Mouse (Mus musculus): Measurements from ENCODE around the gene Tmem221. TPM values are rescaled to one million over a fixed set of nuclear protein-coding genes. Genes with fewer than 3 reads are reported as not detected.

Gene Tmem221
- polyA plus RNA-seq, 1 experiment from 2014 or later: 0.21 TPM

DNA sequence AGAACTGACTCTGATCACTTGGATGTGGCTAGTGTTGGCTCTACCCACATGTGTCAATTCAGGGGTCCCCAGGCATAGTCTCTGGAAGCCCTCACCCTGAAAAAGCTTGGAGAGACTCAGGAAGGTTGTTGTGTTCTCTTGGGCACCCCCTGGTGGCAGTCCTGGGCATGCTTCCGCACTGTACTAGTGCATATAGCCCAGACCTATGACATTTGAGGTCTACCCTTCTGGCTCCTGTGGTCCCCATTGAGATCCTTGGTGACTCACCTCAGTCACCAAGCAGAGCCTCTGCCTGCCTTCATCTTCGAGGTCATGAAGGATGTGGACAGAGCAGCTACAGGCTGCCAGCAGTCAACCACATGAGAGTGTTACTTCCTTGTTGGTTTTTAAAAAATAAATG is 28.2 kb upstream of the Tmem221 start:
- Histone ChIP-seq H3K36me3 (ENCODE audit: control insufficient read depth, insufficient read depth, low read length) (no peaks in the 10 kb centered on the region), H3K9ac (ENCODE audit: low read depth, low read length) (no peak overlapping the region), H3K4me2 (no peak overlapping the region), H3K9me3 (replicated peaks; ENCODE audit: control insufficient read depth, low read length) (no peaks in the 10 kb centered on the region), H3K27me3 (ENCODE audit: control insufficient read depth, insufficient read depth, low read length) (0 out of 2 replicates have a peak, but pooled peaks cover 3% of the 10 kb centered on the region), H3K4me1 (ENCODE audit: control insufficient read depth, insufficient read depth, low read length) (peaks cover 5% of the 10 kb centered on the region), H3K4me3 (ENCODE audit: low read depth, low read length) (no peak overlapping the region), H3K27ac (ENCODE audit: low read depth, low read length) (no peak overlapping the region)
- ATAC-seq (replicated peaks; ENCODE audit: insufficient number of reproducible peaks, low FRiP score, low TSS enrichment): no peak
- WGBS (ENCODE audit: insufficient replicate concordance): 82% methylated on average over 2 of the region's 2 CpGs

- no peak overlapping the region for H3K4me2 ChIP-seq
- H3K36me3 ChIP-seq (ENCODE audit: control insufficient read depth, insufficient read depth, low read length): no peaks in the 10 kb centered on the region
- H3K27ac ChIP-seq (ENCODE audit: low read depth, low read length): no peak overlapping the region
- no peak overlapping the region for H3K4me3 ChIP-seq (ENCODE audit: low read depth, low read length)
- no peaks in the 10 kb centered on the region for H3K9me3 ChIP-seq (replicated peaks; ENCODE audit: control insufficient read depth, low read length)
- ATAC-seq (replicated peaks; ENCODE audit: insufficient number of reproducible peaks, low FRiP score, low TSS enrichment): no peak
- 0 out of 2 replicates have a peak, but pooled peaks cover 6% of the 10 kb centered on the region for H3K27me3 ChIP-seq (ENCODE audit: control insufficient read depth, insufficient read depth, low read length)
- no peaks in the 10 kb centered on the region for H3K4me1 ChIP-seq (ENCODE audit: control insufficient read depth, insufficient read depth, low read length)
- WGBS (ENCODE audit: insufficient replicate concordance): 47% methylated on average over 9 of the region's 9 CpGs
- no peak overlapping the region for H3K9ac ChIP-seq (ENCODE audit: low read depth, low read length)
Observed at GRCm38 (mm10) chr8:71580201-71580600, 21.5 kb upstream of the Tmem221 start.

DNA sequence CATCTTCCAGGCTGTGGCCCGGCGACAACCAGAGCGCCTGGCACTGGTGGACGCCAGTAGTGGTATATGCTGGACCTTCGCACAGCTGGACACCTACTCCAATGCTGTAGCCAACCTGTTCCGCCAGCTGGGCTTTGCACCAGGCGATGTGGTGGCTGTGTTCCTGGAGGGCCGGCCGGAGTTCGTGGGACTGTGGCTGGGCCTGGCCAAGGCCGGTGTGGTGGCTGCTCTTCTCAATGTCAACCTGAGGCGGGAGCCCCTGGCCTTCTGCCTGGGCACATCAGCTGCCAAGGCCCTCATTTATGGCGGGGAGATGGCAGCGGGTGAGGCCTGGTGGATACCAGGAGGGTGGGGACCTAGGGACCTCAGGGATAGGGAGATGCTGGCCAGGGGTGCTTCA is 20.8 kb upstream of the Tmem221 start:
- Histone ChIP-seq H3K36me3 (ENCODE audit: control insufficient read depth, insufficient read depth, low read length) (no peaks in the 10 kb centered on the region), H3K27ac (ENCODE audit: low read depth, low read length) (no peak overlapping the region), H3K4me3 (ENCODE audit: low read depth, low read length) (no peak overlapping the region), H3K4me1 (ENCODE audit: control insufficient read depth, insufficient read depth, low read length) (no peaks in the 10 kb centered on the region), H3K27me3 (ENCODE audit: control insufficient read depth, insufficient read depth, low read length) (0 out of 2 replicates have a peak, but pooled peaks cover 3% of the 10 kb centered on the region), H3K4me2 (no peak overlapping the region), H3K9me3 (replicated peaks; ENCODE audit: control insufficient read depth, low read length) (no peaks in the 10 kb centered on the region), H3K9ac (ENCODE audit: low read depth, low read length) (no peak overlapping the region)
- ATAC-seq (replicated peaks; ENCODE audit: insufficient number of reproducible peaks, low FRiP score, low TSS enrichment): no peak
- WGBS (ENCODE audit: insufficient replicate concordance): 86% methylated on average over 14 of the region's 14 CpGs

DNA sequence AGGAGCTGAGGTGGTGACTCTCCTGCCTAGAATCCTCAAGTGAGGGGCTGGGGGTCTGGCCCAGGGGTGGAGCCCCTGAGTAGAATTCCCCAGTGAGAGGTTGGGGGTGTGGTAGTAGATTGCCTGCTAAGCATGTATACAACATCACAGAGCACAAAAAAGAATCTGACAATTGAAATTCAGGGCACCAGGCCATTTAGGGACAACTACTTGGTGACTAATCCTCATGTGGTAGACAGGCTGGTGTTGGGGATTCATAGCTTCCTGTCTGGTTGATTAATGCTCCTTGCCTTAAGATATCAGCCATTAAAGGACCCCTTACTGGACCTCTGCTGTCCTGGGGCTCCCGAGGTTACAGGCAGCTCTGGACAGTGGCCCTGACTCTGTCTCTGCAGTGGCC is 20.3 kb upstream of the Tmem221 start:
- Histone ChIP-seq H3K27me3 (ENCODE audit: control insufficient read depth, insufficient read depth, low read length) (0 out of 2 replicates have a peak, but pooled peaks cover 3% of the 10 kb centered on the region), H3K9me3 (replicated peaks; ENCODE audit: control insufficient read depth, low read length) (no peaks in the 10 kb centered on the region), H3K27ac (ENCODE audit: low read depth, low read length) (no peak overlapping the region), H3K4me2 (no peak overlapping the region), H3K36me3 (ENCODE audit: control insufficient read depth, insufficient read depth, low read length) (no peaks in the 10 kb centered on the region), H3K9ac (ENCODE audit: low read depth, low read length) (no peak overlapping the region), H3K4me1 (ENCODE audit: control insufficient read depth, insufficient read depth, low read length) (no peaks in the 10 kb centered on the region), H3K4me3 (ENCODE audit: low read depth, low read length) (no peak overlapping the region)
- WGBS (ENCODE audit: insufficient replicate concordance): 63% methylated on average over 1 of the region's 1 CpGs
- ATAC-seq (replicated peaks; ENCODE audit: insufficient number of reproducible peaks, low FRiP score, low TSS enrichment): no peak

DNA sequence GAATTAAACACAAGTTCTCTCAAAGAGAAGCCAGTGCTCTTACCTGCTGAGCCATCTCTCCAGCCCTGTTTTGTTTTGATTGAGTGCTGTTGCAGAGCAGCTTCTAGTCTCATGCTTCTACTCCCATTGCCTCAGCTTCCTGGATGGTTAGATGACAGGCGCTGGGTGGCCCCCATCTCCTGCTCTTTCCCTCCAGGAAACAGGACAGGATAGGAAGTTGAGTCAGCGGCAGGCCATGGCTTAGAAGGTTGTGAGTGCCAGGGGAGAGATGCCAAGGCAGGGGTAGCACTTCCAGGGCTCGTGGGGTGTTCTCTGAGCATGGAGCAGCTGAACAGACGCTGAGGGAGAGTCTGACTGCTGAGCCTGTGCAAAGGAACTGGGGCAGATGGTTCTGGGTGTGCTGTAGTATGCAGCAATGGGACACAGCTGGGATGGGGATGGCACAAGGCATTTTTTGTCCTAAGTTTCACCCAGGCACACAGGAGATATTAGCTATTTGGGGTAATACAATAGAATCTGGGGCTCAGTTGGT is 19.3 kb upstream of the Tmem221 start:
- H3K36me3 ChIP-seq (ENCODE audit: control insufficient read depth, insufficient read depth, low read length): no peaks in the 10 kb centered on the region
- ATAC-seq (replicated peaks; ENCODE audit: insufficient number of reproducible peaks, low FRiP score, low TSS enrichment): no peak
- no peak overlapping the region for H3K9ac ChIP-seq (ENCODE audit: low read depth, low read length)
- no peaks in the 10 kb centered on the region for H3K9me3 ChIP-seq (replicated peaks; ENCODE audit: control insufficient read depth, low read length)
- H3K4me2 ChIP-seq: no peak overlapping the region
- WGBS (ENCODE audit: insufficient replicate concordance): 48% methylated on average over 4 of the region's 4 CpGs
- no peak overlapping the region for H3K27ac ChIP-seq (ENCODE audit: low read depth, low read length)
- H3K4me3 ChIP-seq (ENCODE audit: low read depth, low read length): no peak overlapping the region
- no peaks in the 10 kb centered on the region for H3K4me1 ChIP-seq (ENCODE audit: control insufficient read depth, insufficient read depth, low read length)
- H3K27me3 ChIP-seq (ENCODE audit: control insufficient read depth, insufficient read depth, low read length): 0 out of 2 replicates have a peak, but pooled peaks cover 3% of the 10 kb centered on the region

- ATAC-seq (replicated peaks; ENCODE audit: insufficient number of reproducible peaks, low FRiP score, low TSS enrichment): no peak
- no peak overlapping the region for H3K4me3 ChIP-seq (ENCODE audit: low read depth, low read length)
- no peaks in the 10 kb centered on the region for H3K27me3 ChIP-seq (ENCODE audit: control insufficient read depth, insufficient read depth, low read length)
Observed at GRCm38 (mm10) chr8:71575020-71575419, 16.3 kb upstream of the Tmem221 start.

GRCm38 (mm10) chr8:71574426-71574825 is 15.8 kb upstream of the Tmem221 start:
- no peak for ATAC-seq (replicated peaks; ENCODE audit: insufficient number of reproducible peaks, low FRiP score, low TSS enrichment)
- 66% methylated on average over 7 of the region's 7 CpGs for WGBS (ENCODE audit: insufficient replicate concordance)
- peaks cover 7% of the 10 kb centered on the region; the same call in 1 of the 2 replicates for H3K4me1 ChIP-seq (ENCODE audit: control insufficient read depth, insufficient read depth, low read length)
- H3K27ac ChIP-seq (ENCODE audit: low read depth, low read length): no peak overlapping the region
- no peaks in the 10 kb centered on the region for H3K9me3 ChIP-seq (replicated peaks; ENCODE audit: control insufficient read depth, low read length)
- no peak overlapping the region for H3K4me3 ChIP-seq (ENCODE audit: low read depth, low read length)
- H3K4me2 ChIP-seq: no peak overlapping the region
- H3K36me3 ChIP-seq (ENCODE audit: control insufficient read depth, insufficient read depth, low read length): no peaks in the 10 kb centered on the region
- H3K9ac ChIP-seq (ENCODE audit: low read depth, low read length): no peak overlapping the region
- no peaks in the 10 kb centered on the region for H3K27me3 ChIP-seq (ENCODE audit: control insufficient read depth, insufficient read depth, low read length)

More at GRCm38 (mm10) chr8:71575020-71575419, 16.3 kb upstream of the Tmem221 start:
- WGBS (ENCODE audit: insufficient replicate concordance): 62% methylated on average over 1 of the region's 1 CpGs
- no peak overlapping the region for H3K4me2 ChIP-seq
- no peaks in the 10 kb centered on the region for H3K36me3 ChIP-seq (ENCODE audit: control insufficient read depth, insufficient read depth, low read length)
- no peak overlapping the region for H3K27ac ChIP-seq (ENCODE audit: low read depth, low read length)
- H3K9ac ChIP-seq (ENCODE audit: low read depth, low read length): no peak overlapping the region
- H3K4me1 ChIP-seq (ENCODE audit: control insufficient read depth, insufficient read depth, low read length): peaks cover 7% of the 10 kb centered on the region; the same call in 1 of the 2 replicates
- H3K9me3 ChIP-seq (replicated peaks; ENCODE audit: control insufficient read depth, low read length): no peaks in the 10 kb centered on the region

GRCm38 (mm10) chr8:71572847-71573633 is 14.4 kb upstream of the Tmem221 start:
- Histone ChIP-seq H3K4me2 (no peak overlapping the region), H3K27ac (ENCODE audit: low read depth, low read length) (no peak overlapping the region), H3K9ac (ENCODE audit: low read depth, low read length) (no peak overlapping the region), H3K4me3 (ENCODE audit: low read depth, low read length) (no peak overlapping the region), H3K9me3 (replicated peaks; ENCODE audit: control insufficient read depth, low read length) (no peaks in the 10 kb centered on the region), H3K4me1 (ENCODE audit: control insufficient read depth, insufficient read depth, low read length) (peaks cover 12% of the 10 kb centered on the region), H3K36me3 (ENCODE audit: control insufficient read depth, insufficient read depth, low read length) (no peaks in the 10 kb centered on the region), H3K27me3 (ENCODE audit: control insufficient read depth, insufficient read depth, low read length) (peaks cover 13% of the 10 kb centered on the region)
- whole genome bisulfite sequencing (ENCODE audit: insufficient replicate concordance): 72% methylated on average over 9 of the region's 9 CpGs
- no peak for ATAC-seq (replicated peaks; ENCODE audit: insufficient number of reproducible peaks, low FRiP score, low TSS enrichment)

Data from heart, embryonic 11.5 days (tissue).